Mouse (Mus musculus) gastrocnemius, postnatal 10 days (tissue): ENCODE results near the gene Kmt2d. TPM values are rescaled to one million over a fixed set of nuclear protein-coding genes. Genes with fewer than 3 reads are reported as not detected.
A peak's percentile ranks its signal among the peaks of the same experiment; 100 is the strongest.

Experiments
- DNase-seq: peaks from one replicate; pipeline ENCODE4 v3.0.0; 2021; ENCODE audit warnings: mixed read lengths
- total RNA-seq, 2 experiments: library from RNA; stranded (reverse); gene quantifications; 2 replicates each; pipeline ENCODE4 v1.2.3; 2021

Kmt2d gene
- total RNA-seq, 2 experiments from 2014 or later: 46.9 to 59.9 TPM

- DNase-seq: no peak
Observed at GRCm38 (mm10) chr15:98797835-98798492, 73.0 kb downstream of the Kmt2d start.

GRCm38 (mm10) chr15:98796803-98797595 lies 74.0 kb downstream of the Kmt2d start:
- no peak for DNase-seq

GRCm38 (mm10) chr15:98793141-98793698 lies 77.8 kb downstream of the Kmt2d start:
- no peak for DNase-seq

- no peak for DNase-seq
Observed at GRCm38 (mm10) chr15:98792233-98793020, 78.6 kb downstream of the Kmt2d start.

DNA sequence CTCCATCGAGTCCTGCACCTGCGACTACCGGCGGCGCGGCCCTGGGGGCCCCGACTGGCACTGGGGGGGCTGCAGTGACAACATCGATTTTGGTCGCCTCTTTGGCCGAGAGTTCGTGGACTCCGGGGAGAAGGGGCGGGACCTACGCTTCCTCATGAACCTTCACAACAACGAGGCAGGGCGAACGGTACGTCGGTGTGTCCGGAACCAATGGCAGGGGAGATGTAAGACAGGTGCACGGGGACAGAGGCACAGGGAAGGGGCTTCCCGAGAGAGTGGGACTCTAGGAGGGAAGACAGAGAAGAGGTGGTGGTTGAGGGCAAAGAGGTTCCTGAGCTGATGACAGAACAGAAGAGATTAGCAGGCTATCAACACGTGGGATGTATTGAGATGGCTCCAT lies 79.2 kb downstream of the Kmt2d start:
- peak; percentile 18 for DNase-seq

DNA sequence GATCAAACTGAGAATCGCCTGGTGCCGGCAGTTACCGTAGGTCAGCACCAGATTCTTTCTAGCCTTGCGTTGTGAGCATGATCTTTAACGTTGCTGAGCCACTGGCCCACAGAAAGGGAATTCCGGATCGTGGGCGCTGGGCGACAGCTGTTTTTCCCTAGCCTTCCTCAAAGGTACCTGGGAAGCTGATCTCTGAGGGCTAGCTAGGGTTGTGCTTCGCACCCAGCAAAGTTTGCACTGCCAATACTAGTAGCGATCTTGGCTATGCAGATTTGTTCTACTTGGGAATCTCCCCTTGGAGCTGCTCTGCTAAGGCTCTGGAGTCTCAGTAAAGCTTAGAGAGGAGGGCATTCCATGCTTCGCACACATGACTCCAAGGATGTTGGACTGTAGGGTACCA lies 79.8 kb downstream of the Kmt2d start:
- no peak for DNase-seq

GRCm38 (mm10) chr15:98790761-98791160 lies 80.2 kb downstream of the Kmt2d start:
- peak; percentile 20 for DNase-seq

GRCm38 (mm10) chr15:98789661-98790535 lies 81.1 kb downstream of the Kmt2d start, which contains the start of gene Wnt1:
Gene Wnt1 (plus strand): TSS chr15:98789857.
- DNase-seq: peak; percentile 68

- DNase-seq: no peak
Observed at GRCm38 (mm10) chr15:98788972-98789660, 81.9 kb downstream of the Kmt2d start.

DNA sequence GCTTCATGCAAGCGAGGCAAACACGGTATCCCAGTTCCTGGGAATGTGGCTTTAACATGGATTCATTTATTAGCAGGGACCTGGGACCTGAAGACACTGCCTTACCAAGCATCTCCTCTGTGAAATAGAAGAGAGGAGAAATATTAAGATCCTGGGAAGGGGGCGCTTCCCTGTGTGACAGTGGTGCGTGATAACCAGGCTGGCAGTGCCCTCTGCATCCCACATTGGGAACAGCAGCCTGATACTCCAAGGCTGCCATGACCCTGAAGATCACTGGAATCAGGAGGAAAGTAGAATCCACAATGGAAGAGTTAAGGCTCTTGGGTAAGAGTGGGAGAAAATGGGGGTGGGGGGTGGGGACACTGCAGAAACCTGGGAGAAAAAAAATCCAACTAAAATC lies 83.1 kb downstream of the Kmt2d start:
- no peak for DNase-seq

DNA sequence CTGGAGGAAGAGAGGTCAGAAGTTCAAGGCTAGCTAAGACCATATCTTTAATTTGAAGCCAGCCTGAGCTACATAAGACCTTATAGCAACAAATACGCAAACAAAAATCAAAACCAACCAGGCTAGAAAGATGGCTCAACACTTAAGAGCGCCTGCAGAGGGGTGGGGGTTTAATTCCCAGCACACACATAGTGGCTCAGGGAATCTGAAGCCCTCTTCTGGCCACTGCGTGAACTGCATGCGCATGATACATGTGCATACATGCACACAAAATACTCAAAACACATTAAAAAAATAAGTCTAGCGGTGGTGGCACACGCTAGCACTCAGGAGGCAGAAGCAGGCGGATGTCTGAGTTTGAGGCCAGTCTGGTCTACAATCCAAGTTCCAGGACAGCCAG lies 85.3 kb downstream of the Kmt2d start:
- DNase-seq: no peak

Other genes starting within 250 kb of the Kmt2d start
- 10 to 100 TPM; 12.0 to 15.4 TPM for gene Cacnb3, start 240.4 kb downstream of the Kmt2d start, total RNA-seq
- gene Ddx23, start 208.3 kb downstream of the Kmt2d start, total RNA-seq: 10 to 100 TPM; 53.6 to 57.6 TPM
- 1 to 10 TPM in 1 of 2 experiments, under 1 TPM in 1; 0.49 to 1.9 TPM for gene Rnd1, start 193.7 kb downstream of the Kmt2d start, total RNA-seq
- gene Ccdc65, start 163.0 kb downstream of the Kmt2d start, total RNA-seq: not detected
- 10 to 100 TPM in 1 of 2 experiments, 1 to 10 TPM in 1; 8.0 to 13.1 TPM for gene Fkbp11, start 143.0 kb downstream of the Kmt2d start, total RNA-seq
- gene Arf3, start 108.0 kb downstream of the Kmt2d start, total RNA-seq: 10 to 100 TPM; 21.2 to 24.2 TPM
- gene Wnt10b, start 93.1 kb downstream of the Kmt2d start, total RNA-seq: 1 to 10 TPM; 1.3 to 1.5 TPM
- not detected for gene Wnt1, start 81.3 kb downstream of the Kmt2d start, total RNA-seq
- 1 to 10 TPM; 2.2 to 2.7 TPM for gene Ddn, start 61.7 kb downstream of the Kmt2d start, total RNA-seq
- gene Prkag1, start 39.7 kb downstream of the Kmt2d start, total RNA-seq: 10 to 100 TPM; 35.8 to 36.6 TPM
- gene Rhebl1, start 23.3 kb upstream of the Kmt2d start, total RNA-seq: 1 to 10 TPM; 2.1 to 2.7 TPM
- gene Dhh, start 27.3 kb upstream of the Kmt2d start, total RNA-seq: 1 to 10 TPM; 3.6 to 4.0 TPM
- gene Lmbr1l, start 47.0 kb upstream of the Kmt2d start, total RNA-seq: 1 to 10 TPM; 8.1 to 9.9 TPM
- gene Tuba1b, start 63.4 kb upstream of the Kmt2d start, total RNA-seq: 100 to 1,000 TPM; 188 to 204 TPM
- gene Gm49450, start 82.3 kb upstream of the Kmt2d start, total RNA-seq: not detected
- gene Tuba1a, start 82.5 kb upstream of the Kmt2d start, total RNA-seq: 100 to 1,000 TPM; 171 to 195 TPM
- 10 to 100 TPM; 31.9 to 39.8 TPM for gene Tuba1c, start 158.7 kb upstream of the Kmt2d start, total RNA-seq
- 1 to 10 TPM; 1.7 to 2.0 TPM for gene Prph, start 184.0 kb upstream of the Kmt2d start, total RNA-seq
- gene Troap, start 203.4 kb upstream of the Kmt2d start, total RNA-seq: 1 to 10 TPM; 2.5 to 4.6 TPM
- gene C1ql4, start 216.6 kb upstream of the Kmt2d start, total RNA-seq: not detected
- gene Dnajc22, start 222.0 kb upstream of the Kmt2d start, total RNA-seq: under 1 TPM in 1 of 2 experiments, not detected in 1; 0.50 TPM